Mouse (Mus musculus): Measurements from ENCODE around the gene Acy3. TPM values are rescaled to one million over a fixed set of nuclear protein-coding genes. Genes with fewer than 3 reads are reported as not detected.
A peak's percentile ranks its signal among the peaks of the same experiment; 100 is the strongest.

Acy3 gene
- total and polyA plus RNA-seq, 3 experiments = 5.9 to 12.1 TPM; not detected in 1

GRCm38 (mm10) chr19:3951461-3951860, 34.9 kb upstream of the Acy3 start:
- peak; percentile 50 for DNase-seq (ENCODE audit: low read depth, low spot score)
- Histone ChIP-seq H3K4me3 (ENCODE audit: control insufficient read depth in 1 of 2, insufficient read depth in 1 of 2, low read depth in 2 of 2, low read length in 2 of 2) (no peak overlapping the region), H3K4me1 (ENCODE audit: control insufficient read depth in 1 of 2, insufficient read depth in 2 of 2, low read length in 2 of 2) (peaks cover 9% of the 10 kb centered on the region in 2 experiments; a peak in 3 of 4 replicates), H3K27me3 (ENCODE audit: control insufficient read depth in 1 of 2, insufficient read depth in 2 of 2, low read length in 2 of 2) (no peaks in the 10 kb centered on the region), H3K9me3 (replicated peaks; ENCODE audit: insufficient read depth, low read length) (no peaks in the 10 kb centered on the region), H3K36me3 (ENCODE audit: control insufficient read depth in 1 of 2, insufficient read depth in 2 of 2, low read length in 2 of 2) (0 out of 4 replicates have a peak, but pooled peaks cover 0 to 6% of the 10 kb centered on the region in 2 experiments), H3K27ac (ENCODE audit: control insufficient read depth, low read depth, low read length) (no peak overlapping the region), H3K79me2 (ENCODE audit: control insufficient read depth, insufficient read depth, low read length, poor library complexity) (no peaks in the 10 kb centered on the region), H3K9ac (ENCODE audit: control insufficient read depth, low read depth, low read length, poor library complexity, severe bottlenecking) (no peak overlapping the region)
- TF ChIP-seq TBP (IDR thresholded peaks at IDR 0.05; ENCODE audit: low read depth, low read length) = no peak
- TF ChIP-seq MYC (IDR thresholded peaks at IDR 0.05; ENCODE audit: low read depth, low read length) = 0 out of 2 replicates have a peak, but pooled peaks have one; percentile 33
- TF ChIP-seq RAD21 (IDR thresholded peaks at IDR 0.05; ENCODE audit: low read depth, low read length) = no peak
- no peak for TF ChIP-seq USF1 (IDR thresholded peaks at IDR 0.05; ENCODE audit: low read depth, low read length)
- TF ChIP-seq MAX (IDR thresholded peaks at IDR 0.05; ENCODE audit: low read length) = no peak
- TF ChIP-seq POLR2AphosphoS2 (IDR thresholded peaks at IDR 0.05; ENCODE audit: low read length) = no peak
- no peak for TF ChIP-seq SIN3A (IDR thresholded peaks at IDR 0.05; ENCODE audit: low read length)
- no peak for TF ChIP-seq TAL1 (IDR thresholded peaks at IDR 0.05; ENCODE audit: low read length)
- no peak for TF ChIP-seq NRF1 (IDR thresholded peaks at IDR 0.05; ENCODE audit: insufficient read depth, low read depth, low read length, poor library complexity, severe bottlenecking)
- no peak for TF ChIP-seq RCOR1 (IDR thresholded peaks at IDR 0.05; ENCODE audit: low read depth, low read length)
- TF ChIP-seq ZNF384 (IDR thresholded peaks at IDR 0.05; ENCODE audit: low read depth, low read length) = no peak
- TF ChIP-seq POLR2A (IDR thresholded peaks at IDR 0.05; ENCODE audit: control insufficient read depth in 1 of 2, insufficient read depth in 1 of 2, low read depth in 1 of 2, low read length in 2 of 2, poor library complexity in 1 of 2) = no peak
- TF ChIP-seq ZC3H11A (IDR thresholded peaks at IDR 0.05; ENCODE audit: low read depth, low read length) = no peak
- no peak for TF ChIP-seq GABPA (IDR thresholded peaks at IDR 0.05; ENCODE audit: low read depth, low read length)
- no peak for TF ChIP-seq MAFK (IDR thresholded peaks at IDR 0.05; ENCODE audit: borderline replicate concordance, low read depth, low read length)
- TF ChIP-seq MYB (IDR thresholded peaks at IDR 0.05; ENCODE audit: low read depth, low read length) = no peak
- 0 out of 2 replicates have a peak, but pooled peaks have one; percentile 2 for TF ChIP-seq HCFC1 (IDR thresholded peaks at IDR 0.05; ENCODE audit: low read depth, low read length)
- TF ChIP-seq E2F4 (IDR thresholded peaks at IDR 0.05; ENCODE audit: borderline replicate concordance, low read depth, low read length) = no peak
- TF ChIP-seq CHD1 (IDR thresholded peaks at IDR 0.05; ENCODE audit: low read depth, low read length) = no peak
- 0 out of 2 replicates have a peak, but pooled peaks have one; percentile 20 for TF ChIP-seq GATA1 (IDR thresholded peaks at IDR 0.05; ENCODE audit: low read depth, low read length)

GRCm38 (mm10) chr19:3952099-3952498, 34.3 kb upstream of the Acy3 start:
- Histone ChIP-seq H3K27ac (ENCODE audit: control insufficient read depth, low read depth, low read length) (no peak overlapping the region), H3K36me3 (ENCODE audit: control insufficient read depth in 1 of 2, insufficient read depth in 2 of 2, low read length in 2 of 2) (0 out of 4 replicates have a peak, but pooled peaks cover 0 to 6% of the 10 kb centered on the region in 2 experiments), H3K27me3 (ENCODE audit: control insufficient read depth in 1 of 2, insufficient read depth in 2 of 2, low read length in 2 of 2) (no peaks in the 10 kb centered on the region), H3K9me3 (replicated peaks; ENCODE audit: insufficient read depth, low read length) (no peaks in the 10 kb centered on the region), H3K9ac (ENCODE audit: control insufficient read depth, low read depth, low read length, poor library complexity, severe bottlenecking) (no peak overlapping the region), H3K79me2 (ENCODE audit: control insufficient read depth, insufficient read depth, low read length, poor library complexity) (no peaks in the 10 kb centered on the region), H3K4me3 (ENCODE audit: control insufficient read depth in 1 of 2, insufficient read depth in 1 of 2, low read depth in 2 of 2, low read length in 2 of 2) (no peak overlapping the region), H3K4me1 (ENCODE audit: control insufficient read depth in 1 of 2, insufficient read depth in 2 of 2, low read length in 2 of 2) (peaks cover 9% of the 10 kb centered on the region in 2 experiments; a peak in 3 of 4 replicates)
- DNase-seq (ENCODE audit: low read depth, low spot score) = no peak
- TF ChIP-seq GATA1 (IDR thresholded peaks at IDR 0.05; ENCODE audit: low read depth, low read length) = no peak
- no peak for TF ChIP-seq CTCF (IDR thresholded peaks at IDR 0.05 in 2 of 3, conservative IDR thresholded peaks at IDR 0.05 in 1 of 3; ENCODE audit: control insufficient read depth in 1 of 3, insufficient read depth in 1 of 3, low read depth in 2 of 3, low read length in 3 of 3, poor library complexity in 1 of 3, severe bottlenecking in 1 of 3)
- TF ChIP-seq ZNF384 (IDR thresholded peaks at IDR 0.05; ENCODE audit: low read depth, low read length) = no peak
- no peak for TF ChIP-seq GABPA (IDR thresholded peaks at IDR 0.05; ENCODE audit: low read depth, low read length)
- no peak for TF ChIP-seq MXI1 (IDR thresholded peaks at IDR 0.05; ENCODE audit: low read depth, low read length)
- TF ChIP-seq TCF12 (IDR thresholded peaks at IDR 0.05; ENCODE audit: low read depth, low read length) = no peak
- TF ChIP-seq KAT2A (conservative IDR thresholded peaks at IDR 0.05; ENCODE audit: low read depth, low read length) = no peak
- TF ChIP-seq POLR2AphosphoS5 (IDR thresholded peaks at IDR 0.05; ENCODE audit: borderline replicate concordance, low read depth, low read length) = no peak
- TF ChIP-seq JUND (IDR thresholded peaks at IDR 0.05; ENCODE audit: low read depth, low read length) = no peak
- no peak for TF ChIP-seq MYC (IDR thresholded peaks at IDR 0.05; ENCODE audit: low read depth, low read length)
- TF ChIP-seq CHD2 (IDR thresholded peaks at IDR 0.05; ENCODE audit: low read length) = no peak
- no peak for TF ChIP-seq RAD21 (IDR thresholded peaks at IDR 0.05; ENCODE audit: low read depth, low read length)
- TF ChIP-seq USF2 (IDR thresholded peaks at IDR 0.05; ENCODE audit: borderline replicate concordance in 1 of 2, insufficient read depth in 1 of 2, low read depth in 1 of 2, low read length in 2 of 2) = no peak
- no peak for TF ChIP-seq BHLHE40 (IDR thresholded peaks at IDR 0.05; ENCODE audit: borderline replicate concordance, low read depth, low read length)
- no peak for TF ChIP-seq SIN3A (IDR thresholded peaks at IDR 0.05; ENCODE audit: low read length)
- TF ChIP-seq NRF1 (IDR thresholded peaks at IDR 0.05; ENCODE audit: insufficient read depth, low read depth, low read length, poor library complexity, severe bottlenecking) = no peak
- TF ChIP-seq TBP (IDR thresholded peaks at IDR 0.05; ENCODE audit: low read depth, low read length) = no peak
- TF ChIP-seq NELFE (IDR thresholded peaks at IDR 0.05; ENCODE audit: low read depth, low read length) = no peak
- no peak for TF ChIP-seq ELF1 (IDR thresholded peaks at IDR 0.05; ENCODE audit: low read depth, low read length)

All from MEL (cell line).